Mouse (Mus musculus) limb, embryonic 11.5 days (tissue): ENCODE measurements around the gene Tmem176b. TPM values are rescaled to one million over a fixed set of nuclear protein-coding genes. Genes with fewer than 3 reads are reported as not detected.

Source experiments
- ATAC-seq: fragments of 200-750 bp; cut with Nextera tagmentation; 2 replicates; pipeline ENCODE4 v1.8.0; 2017; ENCODE audit warnings: low read depth; ENCODE audit not compliant: insufficient number of reproducible peaks, low FRiP score, low TSS enrichment
- DNase-seq: peaks from one replicate; pipeline ENCODE4 v3.0.0-alpha.2; 2015; ENCODE audit warnings: low spot score
- H3K27ac ChIP-seq: fragments of 300-500 bp; sonication (generic); replicated peaks from 2 replicates; pipeline ENCODE4 v1.5.1; 2014; ENCODE audit warnings: low read depth, mild to moderate bottlenecking, low read length
- H3K27me3 ChIP-seq: fragments of 300-500 bp; sonication (generic); 2 replicates; pipeline ENCODE4 v1.6.1; 2014; ENCODE audit warnings: mild to moderate bottlenecking, low read length, mixed read lengths; ENCODE audit not compliant: control insufficient read depth, insufficient read depth
- H3K36me3 ChIP-seq: fragments of 300-500 bp; sonication (generic); 2 replicates; pipeline ENCODE4 v1.6.1; 2014; ENCODE audit warnings: mild to moderate bottlenecking, low read length, moderate library complexity, mixed read lengths; ENCODE audit not compliant: control insufficient read depth, insufficient read depth
- H3K4me1 ChIP-seq: fragments of 300-500 bp; sonication (generic); 2 replicates; pipeline ENCODE4 v1.6.1; 2014; ENCODE audit warnings: low read length, mixed read lengths; ENCODE audit not compliant: control insufficient read depth, insufficient read depth
- H3K4me2 ChIP-seq: fragments of 300-500 bp; sonication (generic); 2 replicates; pipeline ENCODE4 v1.6.1; 2014; ENCODE audit warnings: low read depth, mild to moderate bottlenecking, moderate library complexity; ENCODE audit not compliant: severe bottlenecking
- H3K4me3 ChIP-seq: fragments of 300-500 bp; sonication (generic); 2 replicates; pipeline ENCODE4 v1.5.1; 2014; ENCODE audit warnings: low read depth, low read length
- H3K9ac ChIP-seq: fragments of 300-500 bp; sonication (generic); 2 replicates; pipeline ENCODE4 v1.6.1; 2014; ENCODE audit warnings: mild to moderate bottlenecking, low read length
- H3K9me3 ChIP-seq: fragments of 300-500 bp; sonication (generic); 2 replicates; pipeline ENCODE4 v1.6.1; 2016; ENCODE audit warnings: low read length; ENCODE audit not compliant: control insufficient read depth
- WGBS: fragments of 180-500 bp; shearing (Covaris S2); extraction: QIAGEN DNeasy Blood & Tissue Kit; methylation state at CpG from one replicate; pipeline ENCODE4 v1.1.7; 2014; 5-methylcytosine and 5-hydroxymethylcytosine counted together
- polyA plus RNA-seq: library from polyadenylated mRNA; unstranded; fragments of >200 nt; fragmentation: Nextera tagmentation; extraction: Ambion mirVana; gene quantifications from 2 replicates; pipeline ENCODE4 v1.2.1, GENCODE M21; 2014

Tmem176b gene
- polyA plus RNA-seq, 1 experiment from 2014 or later, result 74.1 TPM

- no peak overlapping the region for H3K9ac ChIP-seq
- DNase-seq, result no peak
- H3K27ac ChIP-seq, result no peak overlapping the region
- H3K4me3 ChIP-seq, result no peak overlapping the region
- H3K4me2 ChIP-seq, result no peak overlapping the region
- no peaks in the 10 kb centered on the region for H3K9me3 ChIP-seq
- ATAC-seq, result no peak
- peaks cover 23% of the 10 kb centered on the region for H3K4me1 ChIP-seq
- H3K27me3 ChIP-seq, result no peaks in the 10 kb centered on the region
- no peaks in the 10 kb centered on the region for H3K36me3 ChIP-seq
- 80% methylated on average over 7 of the region's 7 CpGs for WGBS
Measured at GRCm38 (mm10) chr6:48837516-48837915, 3.8 kb downstream of the Tmem176b start.

- ATAC-seq, result no peak
- H3K4me3 ChIP-seq, result no peak overlapping the region
Measured at GRCm38 (mm10) chr6:48836146-48836545, 5.2 kb downstream of the Tmem176b start.

GRCm38 (mm10) chr6:48835241-48835640, 6.1 kb downstream of the Tmem176b start:
- H3K9me3 ChIP-seq, result no peaks in the 10 kb centered on the region
- DNase-seq, result no peak
- peaks cover 5% of the 10 kb centered on the region for H3K4me1 ChIP-seq
- H3K4me3 ChIP-seq, result no peak overlapping the region
- peaks cover 2% of the 10 kb centered on the region; the same call in 1 of the 2 replicates for H3K36me3 ChIP-seq
- no peak overlapping the region for H3K9ac ChIP-seq
- no peaks in the 10 kb centered on the region for H3K27me3 ChIP-seq
- 87% methylated on average over 5 of the region's 5 CpGs for WGBS
- H3K27ac ChIP-seq, result no peak overlapping the region
- ATAC-seq, result no peak
- no peak overlapping the region for H3K4me2 ChIP-seq

More at GRCm38 (mm10) chr6:48836146-48836545, 5.2 kb downstream of the Tmem176b start:
- no peak for DNase-seq
- H3K36me3 ChIP-seq, result peaks cover 2% of the 10 kb centered on the region; the same call in 1 of the 2 replicates
- H3K27me3 ChIP-seq, result no peaks in the 10 kb centered on the region
- no peaks in the 10 kb centered on the region for H3K9me3 ChIP-seq
- H3K4me2 ChIP-seq, result no peak overlapping the region
- no peak overlapping the region for H3K27ac ChIP-seq
- H3K4me1 ChIP-seq, result peaks cover 14% of the 10 kb centered on the region
- no peak overlapping the region for H3K9ac ChIP-seq
- WGBS, result 90% methylated on average over 5 of the region's 5 CpGs

DNA sequence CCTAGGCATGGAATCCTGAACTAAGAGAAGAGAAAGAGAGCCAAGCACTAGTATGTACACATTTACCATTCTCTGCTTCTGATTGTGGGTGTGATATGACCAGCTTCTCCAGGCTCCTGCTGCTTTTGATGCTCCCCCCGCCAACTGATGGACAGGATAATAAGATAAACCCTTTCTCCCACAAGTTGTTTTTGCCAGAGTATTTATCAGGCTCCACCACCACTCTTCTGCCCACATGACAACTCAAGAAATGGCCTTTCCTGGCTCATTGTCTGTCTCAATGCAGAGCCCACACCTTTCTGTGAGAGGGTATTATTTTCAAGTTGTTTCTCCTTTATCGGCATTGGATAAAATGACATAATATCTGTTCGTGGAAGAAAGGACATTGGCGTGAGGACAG, 7.8 kb downstream of the Tmem176b start:
- 95% methylated on average over 4 of the region's 4 CpGs for WGBS
- no peaks in the 10 kb centered on the region for H3K9me3 ChIP-seq
- H3K4me1 ChIP-seq, result no peaks in the 10 kb centered on the region
- H3K36me3 ChIP-seq, result peaks cover 2% of the 10 kb centered on the region; the same call in 1 of the 2 replicates
- no peak overlapping the region for H3K4me2 ChIP-seq
- ATAC-seq, result no peak
- DNase-seq, result no peak
- H3K4me3 ChIP-seq, result no peak overlapping the region
- no peak overlapping the region for H3K27ac ChIP-seq
- H3K9ac ChIP-seq, result no peak overlapping the region
- no peaks in the 10 kb centered on the region for H3K27me3 ChIP-seq

DNA sequence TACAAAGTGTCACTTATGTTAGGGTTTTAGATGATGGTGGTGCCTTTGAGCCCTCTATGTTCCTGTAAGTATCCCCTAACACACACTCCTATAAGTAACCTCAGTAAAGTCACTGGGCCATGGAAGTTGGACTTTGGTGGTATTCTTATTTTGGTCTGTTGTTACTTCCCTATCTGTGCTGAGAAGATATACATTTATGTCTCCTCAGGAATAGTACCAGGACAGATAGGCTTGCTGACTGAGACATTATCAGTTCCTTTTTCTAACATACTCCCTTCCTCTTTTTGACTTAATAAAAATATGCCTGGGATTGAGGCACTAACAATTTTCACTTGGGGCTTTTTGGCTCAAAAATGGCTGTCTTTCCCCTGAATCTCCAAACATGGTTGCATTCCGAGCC, 8.9 kb downstream of the Tmem176b start:
- Histone ChIP-seq H3K27ac (no peak overlapping the region), H3K4me3 (no peak overlapping the region), H3K36me3 (peaks cover 2% of the 10 kb centered on the region; the same call in 1 of the 2 replicates), H3K4me1 (no peaks in the 10 kb centered on the region), H3K4me2 (no peak overlapping the region), H3K27me3 (no peaks in the 10 kb centered on the region), H3K9me3 (no peaks in the 10 kb centered on the region), H3K9ac (no peak overlapping the region)
- 91% methylated on average over 1 of the region's 1 CpGs for WGBS
- ATAC-seq (no peak), DNase-seq (no peak)

GRCm38 (mm10) chr6:48831141-48831540, 10.2 kb downstream of the Tmem176b start:
- Histone ChIP-seq H3K27me3 (no peaks in the 10 kb centered on the region), H3K4me2 (no peak overlapping the region), H3K4me1 (no peaks in the 10 kb centered on the region), H3K9me3 (no peaks in the 10 kb centered on the region), H3K36me3 (peaks cover 2% of the 10 kb centered on the region; the same call in 1 of the 2 replicates), H3K9ac (no peak overlapping the region), H3K27ac (no peak overlapping the region), H3K4me3 (no peak overlapping the region)
- ATAC-seq (no peak), DNase-seq (no peak)
- 89% methylated on average over 5 of the region's 5 CpGs for WGBS

- ATAC-seq, result no peak
Measured at GRCm38 (mm10) chr6:48830241-48830640, 11.1 kb downstream of the Tmem176b start.

DNA sequence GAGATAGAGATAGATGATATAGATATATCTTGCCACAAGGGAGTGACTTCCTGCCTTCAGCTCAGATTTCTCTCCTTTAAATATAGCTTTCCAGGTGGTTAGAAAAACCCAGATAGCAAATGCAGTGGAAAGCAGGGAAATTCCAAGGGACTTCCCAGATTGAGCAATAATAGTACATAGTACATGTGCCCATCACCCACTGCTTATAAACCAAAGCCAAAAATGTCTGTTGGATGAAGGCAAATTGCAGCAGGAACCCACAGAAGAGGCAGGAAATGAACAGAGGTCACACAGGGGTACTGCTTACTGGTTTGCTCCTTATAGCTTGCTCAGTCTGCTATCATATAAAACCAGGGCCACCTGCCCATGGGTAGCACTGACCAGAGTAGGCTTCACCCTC, 11.6 kb downstream of the Tmem176b start:
- DNase-seq (no peak), ATAC-seq (no peak)
- no peaks in the 10 kb centered on the region for H3K27me3 ChIP-seq

More at GRCm38 (mm10) chr6:48830241-48830640, 11.1 kb downstream of the Tmem176b start:
- Histone ChIP-seq H3K27ac (no peak overlapping the region), H3K4me3 (no peak overlapping the region), H3K9me3 (no peaks in the 10 kb centered on the region), H3K27me3 (no peaks in the 10 kb centered on the region), H3K9ac (no peak overlapping the region), H3K36me3 (peaks cover 2% of the 10 kb centered on the region; the same call in 1 of the 2 replicates), H3K4me2 (no peak overlapping the region), H3K4me1 (no peaks in the 10 kb centered on the region)
- WGBS, result 68% methylated on average over 1 of the region's 1 CpGs
- DNase-seq, result no peak

DNA sequence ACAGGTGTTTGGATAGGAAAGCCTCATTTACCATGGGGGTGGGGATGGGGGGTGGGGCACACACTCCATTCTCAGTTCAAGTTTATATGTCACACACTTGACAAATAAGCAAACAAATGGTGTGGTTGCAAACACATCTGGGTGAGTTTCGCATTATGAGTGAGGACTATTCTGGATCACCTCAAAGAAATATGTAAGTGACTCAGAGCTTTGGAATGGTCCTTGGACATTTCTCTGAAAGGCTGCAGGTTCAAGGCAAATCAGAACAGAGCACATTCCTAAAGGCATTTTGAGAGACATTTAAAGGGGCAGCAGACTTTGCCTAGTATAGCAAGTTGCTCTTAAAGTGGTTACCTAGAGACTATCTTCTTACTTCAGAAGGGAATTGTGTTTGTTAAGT, 12.3 kb downstream of the Tmem176b start:
- H3K36me3 ChIP-seq, result peaks cover 2% of the 10 kb centered on the region; the same call in 1 of the 2 replicates
- no peak for DNase-seq
- no peak overlapping the region for H3K27ac ChIP-seq
- no peak overlapping the region for H3K4me3 ChIP-seq
- no peaks in the 10 kb centered on the region for H3K9me3 ChIP-seq
- no peaks in the 10 kb centered on the region for H3K4me1 ChIP-seq
- no peak for ATAC-seq
- no peak overlapping the region for H3K4me2 ChIP-seq
- 85% methylated on average over 1 of the region's 1 CpGs for WGBS
- H3K9ac ChIP-seq, result no peak overlapping the region
- H3K27me3 ChIP-seq, result no peaks in the 10 kb centered on the region

More for the DNA sequence above, 11.6 kb downstream of the Tmem176b start:
- H3K36me3 ChIP-seq, result peaks cover 2% of the 10 kb centered on the region; the same call in 1 of the 2 replicates
- H3K4me3 ChIP-seq, result no peak overlapping the region
- H3K27ac ChIP-seq, result no peak overlapping the region
- H3K4me1 ChIP-seq, result no peaks in the 10 kb centered on the region
- H3K9me3 ChIP-seq, result no peaks in the 10 kb centered on the region
- no peak overlapping the region for H3K9ac ChIP-seq
- no peak overlapping the region for H3K4me2 ChIP-seq
